Mouse (Mus musculus) cerebellum, postnatal 25 days (tissue): ENCODE results near the gene Apol7b.
"Not testable (repeated sequence)": the region's sequence is repeated elsewhere in the genome, so short reads cannot be mapped to it uniquely, and the experiment has no call there.

Experiments
- DNase-seq, 2 experiments: peaks; one replicate each; pipeline ENCODE4 v3.0.0; 2021; ENCODE audit warnings: mixed read lengths in 2 of 2

The Apol7b gene

DNA sequence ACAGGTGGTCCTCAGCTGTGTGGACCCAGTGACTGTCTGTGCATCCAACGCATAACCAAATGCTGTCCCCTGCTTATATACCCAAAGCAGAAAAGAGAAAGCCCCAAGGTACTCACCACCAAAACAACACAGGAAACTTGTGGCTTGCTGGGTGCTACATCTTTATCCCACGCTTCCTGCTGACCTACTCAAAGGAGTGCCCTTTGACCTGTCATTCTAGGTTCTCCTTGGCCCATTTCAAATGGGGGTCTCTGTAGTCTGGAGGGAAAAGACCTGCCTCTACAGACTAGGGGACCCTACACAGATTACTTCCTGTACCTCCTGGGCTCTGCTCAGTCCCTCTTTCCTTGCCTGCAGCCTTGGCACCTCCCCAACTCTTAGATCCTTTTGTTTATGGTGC lies at the start of gene Apol7b:
Apol7b (minus strand) TSS at position 101 of the 400 bp plus-strand sequence.
- not testable (repeated sequence) for DNase-seq

DNA sequence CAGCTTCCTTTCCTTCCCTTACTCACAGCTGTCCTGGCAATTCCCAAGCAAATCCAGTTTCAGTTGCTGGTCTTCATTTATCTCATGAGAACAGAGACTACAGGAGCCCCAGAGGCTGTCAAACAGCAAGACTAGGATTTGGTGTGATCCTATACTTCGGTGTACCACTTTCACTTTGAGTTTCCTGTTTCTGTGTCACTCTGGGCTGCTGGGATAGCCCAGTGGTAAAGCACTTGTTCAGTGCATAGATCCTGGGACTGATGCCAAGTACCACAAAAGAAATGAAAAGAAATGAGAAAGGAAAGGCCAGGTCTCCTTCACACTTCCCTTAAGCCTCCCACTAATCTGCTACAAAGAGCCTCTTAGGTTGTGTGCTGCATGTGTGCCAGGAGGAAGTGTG lies 47.4 kb upstream of the Apol7b start:
- not testable (repeated sequence) for DNase-seq

DNA sequence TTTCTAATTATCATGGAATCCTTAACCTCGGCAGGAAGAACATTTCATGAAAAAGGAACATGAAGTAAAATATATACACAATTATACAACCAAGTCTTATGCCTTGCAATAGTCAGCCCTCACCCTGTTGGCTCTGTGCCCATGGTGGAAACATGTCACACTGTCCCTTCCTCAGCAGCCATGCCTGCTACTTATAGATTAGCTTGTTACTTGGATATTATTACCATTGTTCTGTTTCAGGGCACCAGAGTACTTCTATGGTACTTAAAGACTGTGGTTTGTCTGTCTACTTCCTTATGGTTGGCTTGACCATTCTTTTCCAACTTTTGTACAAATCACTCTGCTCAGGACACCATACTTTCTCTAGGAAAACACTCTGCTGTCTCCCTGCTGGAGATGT lies 45.9 kb upstream of the Apol7b start:
- DNase-seq, result not testable (repeated sequence)

DNA sequence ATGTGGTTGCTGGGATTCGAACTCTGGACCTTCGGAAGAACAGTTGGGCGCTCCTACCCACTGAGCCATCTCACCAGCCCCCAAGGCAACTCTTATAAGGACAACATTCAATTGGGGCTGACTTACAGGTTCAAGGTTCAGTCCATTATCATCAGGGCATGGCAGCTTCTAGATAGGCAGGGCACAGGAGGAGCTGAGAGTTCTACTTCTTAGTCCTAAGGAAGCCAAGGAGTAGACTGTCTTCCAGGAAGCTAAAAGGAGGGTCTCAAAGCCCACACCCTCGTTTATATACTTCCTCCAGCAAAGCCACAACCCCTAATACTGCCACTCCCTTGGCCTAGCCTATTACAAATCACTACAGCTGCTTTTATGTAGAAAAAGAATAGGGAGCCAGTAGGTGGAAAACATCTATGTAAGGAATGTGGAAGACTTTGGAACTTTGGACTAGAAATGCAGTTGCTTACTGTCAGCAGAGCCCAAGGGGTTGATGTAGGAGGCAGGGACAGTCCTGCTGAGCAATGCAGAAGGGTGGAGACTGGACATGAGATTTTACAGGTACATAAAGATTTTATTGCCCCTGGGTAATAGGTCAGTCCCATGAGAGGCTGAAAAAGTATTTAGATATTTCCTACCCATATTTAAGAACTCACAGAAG lies 35.0 kb upstream of the Apol7b start:
- no peak for DNase-seq

DNA sequence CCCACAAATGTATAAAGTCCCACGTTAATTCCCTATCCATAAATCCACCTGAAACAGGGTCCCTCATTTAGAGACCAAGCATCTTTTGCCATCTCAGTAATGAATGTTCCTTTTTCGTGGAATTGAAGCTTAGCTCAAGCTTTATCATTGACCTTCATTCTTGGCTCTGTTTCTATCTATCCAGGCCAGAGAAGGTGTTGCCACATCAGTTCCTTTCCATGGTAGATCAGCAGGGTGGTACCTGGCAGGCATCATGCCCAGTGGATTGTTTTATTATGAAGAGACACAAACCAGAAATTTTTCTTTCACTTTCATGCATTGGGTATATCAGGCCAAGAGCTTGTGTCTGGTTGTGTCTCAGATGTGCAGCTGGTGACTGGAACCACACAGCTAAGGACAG lies 29.4 kb upstream of the Apol7b start, which contains the start of gene Apol10a:
Apol10a (plus strand) TSS at position 355 of the 400 bp plus-strand sequence.
- not testable (repeated sequence) for DNase-seq

DNA sequence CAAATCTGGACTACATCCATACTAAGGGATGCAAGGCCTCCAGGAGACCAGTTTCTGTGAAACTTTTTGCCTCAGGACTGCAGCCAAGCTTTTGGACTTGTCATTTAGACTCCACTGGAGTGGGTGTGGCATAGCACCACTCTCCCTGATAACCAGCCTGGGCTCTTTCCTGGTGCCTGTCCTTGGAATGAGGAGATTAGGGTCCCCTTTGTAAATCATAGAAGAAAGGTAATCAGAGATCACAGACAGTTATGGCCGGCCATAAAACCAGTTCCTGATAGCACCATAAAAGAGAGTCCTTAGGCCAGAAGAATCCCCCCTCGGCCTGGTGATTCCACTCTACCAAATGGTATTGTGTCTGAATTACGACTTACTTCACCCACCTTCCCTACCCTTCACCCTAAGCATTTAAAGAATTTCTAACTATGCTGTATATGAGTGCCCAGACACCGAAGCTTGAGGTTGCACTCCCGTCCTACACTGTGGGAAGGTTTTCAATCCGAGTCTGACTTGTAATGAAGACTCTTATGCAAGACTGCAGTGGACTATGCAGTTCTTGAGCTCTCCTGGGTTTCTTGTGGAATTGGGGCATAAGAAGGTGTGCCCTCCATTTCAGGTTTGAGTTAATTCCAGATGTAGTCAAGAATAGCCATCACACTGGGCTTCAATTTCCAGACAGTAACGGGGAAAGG lies 27.6 kb upstream of the Apol7b start:
- DNase-seq, result not testable (repeated sequence)

DNA sequence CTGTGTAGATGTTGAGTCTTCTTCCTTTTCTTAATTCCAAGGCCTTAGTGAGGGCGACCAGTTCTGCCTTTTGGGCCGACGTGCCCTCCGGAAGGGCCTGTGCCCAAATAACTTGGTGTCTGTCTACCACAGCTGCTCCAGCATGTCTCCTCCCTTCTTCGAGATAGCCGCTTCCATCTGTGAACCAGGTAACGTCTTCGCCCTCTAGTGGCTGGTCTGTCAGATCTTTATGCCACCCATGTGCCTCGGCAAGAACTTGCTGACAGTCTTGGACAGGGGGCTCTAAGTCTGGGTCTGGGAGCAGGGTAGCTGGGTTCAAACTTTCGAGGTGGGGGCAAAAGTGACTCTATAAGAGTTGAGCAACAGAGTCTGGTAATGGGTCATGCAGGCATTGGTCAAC lies 2.6 kb upstream of the Apol7b start:
- DNase-seq, result peak in 1 of 2 experiments; percentile 2

DNA sequence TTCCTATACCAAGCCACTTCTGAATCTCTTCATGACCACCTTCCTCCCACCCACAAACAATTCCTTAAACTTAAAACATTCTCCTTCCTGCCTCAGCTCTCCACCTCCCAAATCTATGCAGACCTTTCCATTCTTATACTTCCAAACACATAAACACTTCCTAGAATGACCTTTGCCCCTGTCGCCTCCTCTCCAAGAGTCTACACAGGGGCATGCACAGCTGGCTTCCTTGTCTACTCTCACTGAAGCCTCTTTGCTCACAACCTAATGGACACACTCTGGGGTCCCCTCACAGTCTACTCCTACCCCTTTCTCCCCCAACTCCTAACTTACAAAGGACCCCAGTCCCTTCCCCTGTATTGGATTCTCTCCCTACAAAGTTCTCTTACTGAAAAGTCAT lies 1.6 kb downstream of the Apol7b start:
- not testable (repeated sequence) for DNase-seq

DNA sequence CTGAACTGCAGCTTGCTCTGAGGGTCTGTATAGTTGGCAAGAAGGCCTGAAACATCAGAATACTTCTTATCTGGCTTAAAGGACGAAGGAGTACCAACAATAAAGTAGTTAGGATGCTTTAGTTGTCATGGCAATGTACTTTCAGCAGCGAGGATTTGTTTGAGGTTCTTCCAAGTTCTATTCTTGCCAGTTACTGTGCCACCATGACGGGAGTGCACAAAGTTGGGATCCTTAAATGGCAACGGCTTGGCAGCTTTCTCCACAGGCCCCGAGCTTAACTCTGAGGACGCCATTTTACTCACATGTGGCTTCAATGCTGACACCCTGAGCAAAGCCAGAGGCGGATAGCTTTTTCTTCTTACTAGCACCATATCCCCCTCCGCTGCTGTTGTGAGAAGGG lies 2.5 kb downstream of the Apol7b start:
- DNase-seq, result not testable (repeated sequence)

DNA sequence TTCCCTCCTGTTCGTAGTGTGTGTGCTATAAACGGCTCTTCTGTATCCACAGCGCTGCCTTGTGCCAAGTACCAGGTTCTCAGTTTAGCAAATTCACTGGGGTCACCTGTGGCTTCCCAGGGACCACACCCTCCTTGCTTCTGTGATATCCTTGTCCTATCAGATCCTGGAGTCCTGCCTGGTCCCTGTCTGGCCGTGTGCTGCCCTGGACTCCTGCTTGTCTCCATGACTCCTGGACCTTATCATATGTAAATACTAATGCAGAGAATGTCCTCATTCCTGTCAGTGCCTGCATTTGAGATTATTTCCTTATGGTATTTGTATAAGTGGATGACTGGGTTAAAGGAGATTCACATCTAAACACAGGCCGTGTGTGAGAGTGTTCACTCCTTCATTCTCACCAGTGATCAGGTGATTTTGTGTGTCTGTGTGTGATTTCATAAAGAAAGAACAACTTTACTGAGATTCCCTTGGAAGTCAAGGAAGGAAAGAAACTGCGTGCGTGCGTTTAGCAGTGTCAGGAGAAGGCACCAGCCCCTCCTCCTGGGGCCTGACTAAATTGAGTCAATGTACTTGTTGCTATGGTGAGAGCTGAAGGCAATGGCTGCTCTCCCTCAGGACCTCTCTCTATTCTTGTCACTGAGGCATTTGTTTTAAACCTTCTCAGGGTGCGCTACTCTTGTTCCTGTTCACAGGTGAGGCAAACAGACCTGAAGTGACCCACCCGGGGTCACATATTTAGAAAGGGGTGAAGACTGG lies 18.4 kb downstream of the Apol7b start:
- DNase-seq, result not testable (repeated sequence)

DNA sequence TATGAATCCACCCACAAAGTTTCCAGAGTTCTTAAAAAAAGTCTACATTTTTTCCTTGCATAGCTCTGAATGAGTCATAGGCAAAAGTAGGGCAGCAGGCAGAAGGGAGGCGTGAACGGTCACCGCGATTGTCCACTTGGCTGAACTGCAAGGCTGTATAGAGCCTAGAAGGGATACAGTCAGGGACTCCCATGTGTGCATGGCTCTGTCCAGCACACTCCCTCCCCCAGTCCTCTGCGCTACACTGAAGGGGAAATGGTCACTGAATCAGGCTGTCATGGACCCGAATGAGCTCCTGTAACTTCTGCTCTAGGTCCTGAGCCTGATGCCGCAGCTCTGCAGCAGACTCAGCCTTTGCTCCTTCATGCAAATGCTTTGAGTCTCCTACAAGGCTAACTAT lies 24.4 kb downstream of the Apol7b start:
- not testable (repeated sequence) for DNase-seq

DNA sequence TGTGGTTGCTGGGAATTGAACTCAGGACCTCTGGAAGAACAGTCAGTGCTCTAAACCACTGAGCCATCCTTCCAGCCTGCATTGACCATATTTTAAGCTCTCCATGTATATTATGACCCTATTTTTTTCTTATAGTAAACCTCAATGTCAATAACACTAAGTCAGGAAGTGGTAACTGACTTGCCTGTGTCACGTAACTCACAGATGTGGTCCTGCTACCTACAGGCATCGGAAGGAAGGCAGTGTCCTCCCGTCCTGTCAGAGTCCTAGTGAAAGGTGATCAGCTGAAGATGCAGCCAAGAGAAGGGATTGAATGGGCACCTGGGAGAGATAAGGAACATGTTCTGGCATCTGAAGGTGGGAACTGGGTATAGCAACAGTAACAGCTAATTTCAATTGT lies 27.6 kb downstream of the Apol7b start:
- not testable (repeated sequence) for DNase-seq

DNA sequence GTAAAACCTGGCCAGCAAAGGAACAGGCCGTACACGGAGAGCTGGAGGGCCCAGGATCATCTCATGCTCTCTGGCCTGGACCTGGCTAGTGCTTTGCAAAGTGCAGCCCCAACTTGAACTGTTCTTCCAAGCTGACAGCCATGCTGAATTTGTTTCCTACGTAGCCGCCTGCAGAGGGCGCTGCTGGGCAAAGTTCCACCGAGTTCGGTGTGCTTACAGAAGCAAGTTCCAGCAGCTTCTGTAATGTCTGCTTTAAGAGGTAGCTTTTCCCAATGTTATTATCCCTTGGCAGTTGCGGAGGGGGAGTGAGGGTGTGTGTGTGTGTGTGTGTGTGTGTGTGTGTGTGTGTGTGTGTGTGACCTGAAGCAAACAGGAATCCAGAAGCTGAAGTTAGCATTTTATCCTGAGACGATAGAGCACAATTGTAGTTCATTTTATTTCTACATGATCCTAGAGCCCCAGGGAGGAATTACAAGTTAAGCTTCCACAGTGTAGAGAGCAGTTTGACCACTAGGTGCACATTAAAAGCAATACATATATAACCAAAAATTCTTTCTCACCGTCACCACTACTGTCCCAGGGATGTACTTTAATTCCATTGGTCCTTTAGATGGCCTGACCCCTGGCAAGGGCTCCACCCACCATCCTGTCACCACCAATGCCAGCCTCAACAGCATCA lies 30.5 kb downstream of the Apol7b start:
- DNase-seq, result not testable (repeated sequence)

DNA sequence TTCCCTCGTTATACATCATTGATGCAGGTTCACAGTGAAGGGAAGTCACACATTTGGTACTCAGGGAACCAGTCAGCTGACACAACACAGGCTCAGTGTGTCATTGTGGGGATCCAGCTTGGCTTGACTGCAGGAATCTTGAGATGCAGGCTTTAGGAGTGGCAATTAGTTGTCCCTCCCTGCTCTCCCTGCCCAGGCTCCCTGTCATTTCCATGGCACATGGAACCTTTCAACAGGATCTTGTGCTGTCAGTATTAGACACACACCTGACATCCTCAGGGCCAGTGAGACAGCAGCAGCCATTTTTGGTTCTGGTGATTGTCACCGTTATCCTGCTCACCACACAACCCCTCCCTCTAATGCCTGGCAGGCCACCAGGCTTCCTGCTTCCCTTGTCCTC lies 31.6 kb downstream of the Apol7b start:
- DNase-seq, result not testable (repeated sequence)

DNA sequence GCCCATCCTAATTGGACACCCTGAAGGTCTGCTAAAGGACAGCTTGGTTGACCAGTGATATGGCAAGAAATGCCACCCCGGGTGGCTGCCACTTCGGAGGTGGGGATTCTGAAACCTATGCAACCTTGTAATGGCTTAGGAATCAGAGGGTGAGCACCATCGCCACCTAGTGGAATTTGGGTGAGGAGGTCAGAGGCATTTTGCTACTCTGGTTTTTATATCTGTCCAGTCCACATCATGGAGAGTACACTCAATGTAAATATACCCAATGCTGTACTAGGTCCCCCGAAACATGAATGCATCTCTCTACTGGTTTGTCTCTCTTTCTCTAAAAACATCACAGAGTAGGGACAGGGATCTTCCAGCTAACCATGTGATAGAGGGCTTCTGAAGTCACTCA lies 34.6 kb downstream of the Apol7b start:
- peak in 1 of 2 experiments; percentile 11 for DNase-seq

DNA sequence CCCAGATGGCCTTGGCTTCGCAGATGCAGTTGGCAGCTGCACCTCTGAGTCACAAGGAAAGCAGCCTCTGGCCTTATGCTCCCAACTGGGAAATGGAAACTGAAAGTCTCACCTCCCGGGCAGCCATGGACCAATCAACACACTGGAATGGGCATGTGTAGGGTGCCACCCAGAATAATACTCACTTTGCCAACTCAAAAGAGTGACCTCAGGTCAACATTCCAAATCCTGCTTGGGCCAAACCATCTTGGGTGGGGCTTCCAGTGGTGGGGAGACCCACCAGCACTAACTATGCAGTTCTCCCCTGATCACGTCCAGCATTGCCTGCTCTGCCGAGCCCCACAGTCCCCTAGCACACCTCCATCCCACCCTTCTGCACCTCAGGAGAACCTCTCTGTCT lies 36.3 kb downstream of the Apol7b start, which contains the start of gene Apol9a:
Apol9a (minus strand) TSS at position 101 of the 400 bp plus-strand sequence.
- DNase-seq, result not testable (repeated sequence)

DNA sequence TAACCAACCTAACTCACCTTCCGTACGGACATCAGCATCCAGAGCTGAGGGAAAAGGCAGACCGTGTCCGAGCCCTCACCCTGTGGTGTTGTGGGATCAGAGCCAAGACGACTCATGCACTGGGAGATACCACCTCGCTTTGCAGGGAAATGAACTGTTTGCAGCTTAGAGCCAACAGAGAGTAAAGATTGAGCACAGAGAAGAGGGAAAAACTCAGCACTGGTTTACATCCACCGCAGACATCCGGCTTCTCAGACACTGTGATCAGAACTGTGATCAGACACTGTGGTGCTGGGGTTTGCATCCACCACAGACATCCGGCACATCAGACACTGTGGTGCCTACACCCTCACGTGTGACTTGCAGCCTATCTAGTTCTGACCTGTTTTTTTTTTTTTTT lies 40.9 kb downstream of the Apol7b start:
- peak; percentile 50 to 67 for DNase-seq

DNA sequence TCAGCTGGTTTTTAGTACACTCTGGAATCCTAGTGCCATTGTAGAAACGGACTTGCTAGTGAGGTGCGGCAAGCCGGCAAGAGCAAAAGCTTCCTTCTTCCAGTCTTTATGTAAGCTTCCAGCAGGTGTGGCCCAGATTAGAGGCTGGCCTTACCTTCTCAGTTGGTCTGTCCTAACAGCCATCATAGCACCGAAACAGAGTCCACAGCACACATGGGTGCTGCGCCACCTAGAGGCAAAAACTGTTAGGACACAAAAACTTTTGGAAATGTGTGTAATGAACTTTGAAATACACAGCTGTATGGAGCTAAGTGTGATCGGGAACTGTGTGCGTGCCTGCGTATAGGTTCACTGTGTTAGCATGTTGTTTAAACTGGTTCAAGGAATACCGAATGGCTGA lies 48.3 kb downstream of the Apol7b start, which contains the start of gene Apol7a:
Apol7a (minus strand) TSS at position 84 of the 400 bp plus-strand sequence.
- DNase-seq, result peak in 1 of 2 experiments; percentile 16

DNA sequence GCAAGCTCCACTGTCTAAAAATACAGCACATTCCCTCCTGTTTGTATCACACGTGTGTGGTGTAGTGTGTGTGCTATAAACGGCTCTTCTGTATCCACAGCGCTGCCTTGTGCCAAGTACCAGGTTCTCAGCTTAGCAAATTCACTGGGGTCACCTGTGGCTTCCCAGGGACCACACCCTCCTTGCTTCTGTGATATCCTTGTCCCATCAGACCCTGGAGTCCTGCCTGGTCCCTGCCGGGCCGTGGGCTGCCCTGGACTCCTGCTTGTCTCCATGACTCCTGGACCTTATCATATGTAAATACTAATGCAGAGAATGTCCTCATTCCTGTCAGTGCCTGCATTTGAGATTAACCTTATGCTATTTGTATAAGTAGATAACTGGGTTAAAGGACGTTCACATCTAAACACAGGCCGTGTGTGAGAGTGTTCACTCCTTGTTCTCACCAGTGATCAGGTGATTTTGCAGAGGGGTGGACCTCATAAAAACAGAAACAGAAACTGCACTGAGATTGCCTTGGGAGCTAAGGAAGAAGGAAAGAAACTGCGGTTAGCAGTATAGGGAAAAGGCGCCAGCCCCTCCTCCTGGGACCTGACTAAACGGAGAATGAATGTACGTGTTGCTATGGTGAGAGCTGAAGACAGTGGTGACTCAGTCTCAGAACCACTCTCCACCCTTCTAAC lies 49.7 kb downstream of the Apol7b start:
- DNase-seq, result not testable (repeated sequence)

DNA sequence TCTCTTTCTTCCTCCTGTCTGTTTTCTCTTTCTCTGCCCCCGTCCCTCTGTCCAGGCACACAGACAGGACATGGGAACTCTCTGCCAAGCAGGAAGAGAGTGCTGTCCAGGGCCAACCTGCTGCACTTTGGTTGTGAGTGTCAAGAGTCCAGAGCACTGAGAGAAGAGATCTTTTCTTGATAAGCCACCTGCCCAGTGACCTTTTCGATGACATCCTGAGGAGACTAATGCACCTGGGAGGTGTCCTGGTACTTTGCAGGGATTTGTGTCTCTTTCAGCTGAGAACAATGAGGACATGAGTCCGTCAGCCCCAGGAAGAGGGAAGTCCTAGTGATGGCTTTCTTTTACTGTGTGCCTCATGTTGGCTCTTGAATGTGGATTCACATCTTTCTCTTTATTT lies 53.5 kb downstream of the Apol7b start:
- not testable (repeated sequence) for DNase-seq

DNA sequence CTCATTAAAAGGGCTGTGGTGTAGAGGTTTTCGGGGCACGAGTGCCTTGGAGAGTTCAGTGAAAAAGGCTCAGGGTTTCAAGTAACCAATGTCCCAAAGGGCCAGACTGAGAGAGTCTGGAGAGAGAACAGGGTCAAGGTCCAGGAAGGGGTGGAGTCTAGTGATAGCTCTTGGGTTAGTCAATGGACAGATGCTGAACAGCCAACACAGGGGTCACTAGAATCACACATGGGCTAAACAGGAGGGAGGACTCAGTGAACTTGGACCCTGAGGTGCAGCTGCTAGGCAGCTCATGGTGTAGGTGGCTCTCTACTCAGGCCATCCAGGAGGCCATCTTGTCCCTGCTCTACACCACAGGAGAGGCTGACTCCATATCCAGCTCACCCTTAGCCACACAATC lies 59.8 kb downstream of the Apol7b start:
- no peak for DNase-seq
